Mouse (Mus musculus) E14TG2a.4 (cell line): ENCODE measurements around the gene Atp6v1f.

Experiments
- CTCF ChIP-seq: conservative IDR thresholded peaks from 2 replicates; pipeline ENCODE4 v1.5.1; 2014; ENCODE audit warnings: low read length
- NANOG ChIP-seq: IDR thresholded peaks from 2 replicates; pipeline ENCODE4 v1.6.1; 2014; ENCODE audit warnings: borderline replicate concordance, low read length, mixed read lengths
- POU5F1 ChIP-seq: IDR thresholded peaks from 2 replicates; pipeline ENCODE4 v1.6.1; 2014; ENCODE audit warnings: low read length, borderline replicate concordance

GRCm38 (mm10) chr6:29433804-29434795 is 33.4 kb upstream of the Atp6v1f start:
- no peak for TF ChIP-seq CTCF
- TF ChIP-seq POU5F1 = no peak
- no peak for TF ChIP-seq NANOG
